Mouse (Mus musculus) thymus, adult 2 months (tissue): ENCODE results near the gene Thbs2.

Experiments
- CTCF ChIP-seq: fragments of 200-500 bp; IDR thresholded peaks from 2 replicates; pipeline ENCODE4 v1.5.1; 2012; ENCODE audit warnings: mild to moderate bottlenecking, control low read depth, low read length, moderate library complexity, borderline replicate concordance; ENCODE audit not compliant: control insufficient read depth, poor library complexity, insufficient read depth; ENCODE audit errors: extremely low read depth
- POLR2A ChIP-seq: fragments of 200-500 bp; IDR thresholded peaks from 2 replicates; pipeline ENCODE4 v1.6.1; 2012; ENCODE audit warnings: mild to moderate bottlenecking, low read length, control low read depth, moderate library complexity; ENCODE audit not compliant: control insufficient read depth, poor library complexity, insufficient read depth; ENCODE audit errors: extremely low read depth

- TF ChIP-seq CTCF (no peak), POLR2A (no peak)
These were observed 27.3 kb upstream of the Thbs2 start for GRCm38 (mm10) chr17:14721325-14721724.
